Mouse (Mus musculus) left cerebral cortex, postnatal 14 days (tissue): ENCODE measurements at regions not wholly inside any gene's neighbourhood (a gene's known extent, or its start where the extent isn't known, plus 50 kb on each side); places are given as distances from the start of the nearest gene placed in this dataset.

Experiments
- DNase-seq, 2 experiments: peaks; one replicate each; pipeline ENCODE4 v3.0.0; 2021 to 2022; ENCODE audit warnings: low spot score in 2 of 2, mixed read lengths in 1 of 2
- intact Hi-C: fragments of 180-260 bp; cut with DNase I; formaldehyde crosslinking; loops from one replicate; pipeline ENCODE4 v1.15.1; 2025

DNA sequence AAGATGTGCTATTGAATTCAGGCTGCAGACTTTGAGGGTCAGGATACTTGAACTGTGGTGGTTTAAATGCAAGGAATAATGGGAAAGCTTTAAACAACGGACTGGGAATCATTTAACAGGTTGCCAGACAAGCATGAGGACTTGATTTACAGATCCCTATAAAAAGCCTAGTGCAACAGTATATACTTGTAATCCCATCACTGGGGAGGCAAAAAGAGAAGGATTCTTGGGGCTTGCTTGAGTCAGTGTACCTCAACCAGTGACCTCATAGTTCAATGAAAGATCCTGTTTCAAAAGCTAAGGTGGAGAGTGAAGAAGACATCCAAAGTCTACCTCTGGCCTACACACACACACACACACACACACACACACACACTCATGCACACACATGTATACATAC lies 99.8 kb downstream of the Lrrn1 start:
- intact Hi-C loops, result no loop called here
- DNase-seq, result no peak

DNA sequence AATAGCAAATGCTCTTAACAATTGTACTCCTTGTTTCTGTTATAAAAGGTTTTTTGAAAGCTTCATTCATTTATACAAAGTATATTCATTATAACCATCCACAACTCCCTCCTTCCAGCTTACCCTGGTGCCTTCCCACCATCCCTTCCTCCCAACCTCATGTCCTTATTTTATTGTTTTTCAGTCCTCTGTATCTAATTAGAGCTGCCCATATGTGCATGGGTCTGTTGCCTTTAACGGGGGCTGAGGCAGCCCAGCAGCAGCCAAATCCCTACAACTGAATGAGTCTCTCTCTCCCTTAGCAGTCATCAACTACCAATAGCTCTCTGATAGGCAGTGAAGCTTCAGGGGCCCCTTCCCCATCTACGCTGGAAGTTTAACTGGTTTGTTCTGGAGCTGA lies 116.2 kb downstream of the Lrrn1 start:
- DNase-seq, result peak; percentile 2
- intact Hi-C loops, result no loop called here

DNA sequence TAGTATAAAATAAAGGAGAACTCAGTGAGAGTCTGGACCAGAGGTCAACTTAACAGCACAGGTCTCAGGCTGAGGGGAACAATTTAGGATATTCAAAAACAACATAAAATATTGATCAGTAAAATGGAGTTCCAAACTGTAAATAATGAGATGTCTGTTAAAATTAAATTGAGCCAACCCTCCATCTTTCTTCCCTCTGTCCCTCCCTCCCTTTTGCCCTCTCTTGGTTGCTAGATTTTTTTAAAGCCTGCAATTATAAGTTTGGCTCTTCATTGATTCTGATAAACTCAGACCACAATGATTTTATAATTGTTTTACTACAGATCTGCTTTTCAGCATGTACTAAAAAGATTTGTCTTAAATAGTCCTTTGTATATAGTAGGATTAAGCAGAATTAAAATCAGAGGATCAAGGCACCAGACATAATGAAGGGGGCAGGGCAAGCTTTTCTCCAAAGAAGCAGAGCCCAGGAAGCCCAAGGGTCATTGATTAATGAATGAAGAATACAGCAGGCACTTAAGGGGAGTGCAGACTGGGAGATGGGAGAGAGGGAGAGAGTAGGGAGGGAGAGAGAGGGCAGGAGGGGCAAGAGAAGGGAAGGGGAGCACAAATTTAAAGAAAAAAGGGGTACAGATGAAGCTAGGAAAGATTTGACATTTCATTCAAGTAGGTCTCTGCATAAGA lies 124.4 kb downstream of the Lrrn1 start:
- intact Hi-C loops, result no loop called here
- DNase-seq, result no peak

DNA sequence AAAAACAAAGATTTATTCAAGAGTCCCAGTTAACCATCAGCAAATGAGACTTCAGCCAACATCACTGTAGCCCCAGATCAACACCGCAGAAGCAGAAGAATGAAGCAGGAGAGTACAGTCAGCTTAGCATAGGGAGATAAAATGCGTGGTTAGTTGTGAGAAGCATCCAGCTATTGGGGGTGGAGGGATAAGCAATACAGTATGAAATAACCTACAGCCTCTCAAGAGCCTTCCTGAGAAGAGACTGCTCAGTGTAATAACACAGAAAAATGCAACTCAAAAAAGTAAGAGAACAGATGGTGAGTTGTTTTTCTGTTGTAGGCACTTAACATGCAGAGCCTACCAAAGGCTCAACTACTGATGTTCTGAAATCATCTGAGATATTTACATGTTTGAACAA lies 128.2 kb downstream of the Lrrn1 start:
- intact Hi-C loops, result no loop called here
- peak; percentile 3 to 6 for DNase-seq

DNA sequence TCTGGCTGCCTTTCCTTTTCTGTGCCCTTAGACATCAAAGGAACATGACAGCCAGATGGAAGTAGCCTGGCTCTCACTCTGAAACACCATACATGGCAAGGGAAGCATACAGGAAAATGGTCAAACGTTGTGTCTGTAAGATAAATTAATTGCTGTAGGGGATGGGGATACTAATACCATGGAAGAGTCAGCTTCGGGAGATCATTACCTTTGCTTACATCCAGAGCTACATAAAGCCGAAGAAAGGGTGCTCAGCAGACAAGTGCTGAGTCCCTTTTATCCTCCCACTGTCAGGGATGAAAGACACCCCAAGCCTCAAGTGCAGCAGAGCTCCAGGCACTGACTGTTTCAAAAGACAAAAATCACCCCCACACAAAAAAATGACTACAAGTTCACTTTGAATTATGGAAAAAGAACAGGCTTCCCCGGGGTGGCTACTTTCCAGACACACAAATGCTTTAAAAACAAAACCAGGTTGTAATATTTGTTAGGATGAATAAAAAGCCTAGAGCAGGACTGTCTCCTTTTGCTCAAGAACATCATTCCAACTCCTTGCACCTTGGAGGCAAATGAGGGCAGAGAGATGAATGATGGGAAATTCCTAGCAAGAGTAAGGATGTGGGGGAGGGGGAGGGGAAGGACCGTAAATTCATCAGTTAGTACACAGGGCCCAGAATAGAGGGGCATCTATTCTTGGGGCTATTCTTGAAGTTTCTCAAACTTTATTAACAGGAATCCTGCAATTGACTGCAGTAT lies 131.6 kb downstream of the Lrrn1 start:
- intact Hi-C loops, result no loop called here
- DNase-seq, result no peak

DNA sequence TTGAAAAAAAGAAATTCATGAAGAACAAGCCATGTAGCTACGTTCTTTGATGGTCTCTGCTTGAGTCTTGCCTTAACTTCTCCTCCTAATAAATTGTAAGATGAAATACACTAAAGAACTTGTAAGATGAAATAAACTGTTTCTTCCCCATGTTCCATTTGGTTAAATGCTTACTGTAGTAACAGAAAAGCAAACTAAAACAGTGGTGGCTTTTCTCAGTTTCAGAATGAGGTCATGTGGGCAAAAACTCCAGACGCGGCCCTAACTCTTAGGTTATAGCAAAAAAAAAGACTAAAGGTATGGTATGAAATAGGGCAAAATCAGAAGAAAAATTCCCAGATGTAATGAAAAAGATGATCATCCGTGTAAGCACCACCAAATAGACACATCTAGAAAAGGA lies 169.7 kb downstream of the Lrrn1 start:
- intact Hi-C loops, result no loop called here
- DNase-seq, result no peak

DNA sequence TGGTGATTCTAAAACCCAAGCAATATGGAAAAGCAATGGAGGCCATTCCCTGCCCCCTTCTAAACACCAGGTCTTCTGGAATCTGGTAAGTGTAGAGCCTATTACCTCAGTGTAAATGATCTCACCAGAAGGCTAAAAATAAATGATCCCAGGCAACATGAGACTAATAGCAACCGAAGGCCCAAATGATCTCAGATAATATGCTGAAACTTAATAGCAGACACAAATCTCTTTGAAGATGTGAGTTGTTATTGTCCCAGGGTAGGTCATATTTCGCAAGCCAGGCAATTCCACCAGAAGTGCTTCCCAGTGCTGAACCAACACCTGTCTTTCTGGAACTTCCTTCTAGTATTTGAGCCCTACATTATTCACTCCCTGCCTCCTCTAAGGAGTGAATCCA lies 178.6 kb downstream of the Lrrn1 start:
- DNase-seq, result no peak
- intact Hi-C loops, result loop anchor here (10.0 kb wide), 1 partner anchor 893 kb away; no protein-coding TSS in a partner anchor

DNA sequence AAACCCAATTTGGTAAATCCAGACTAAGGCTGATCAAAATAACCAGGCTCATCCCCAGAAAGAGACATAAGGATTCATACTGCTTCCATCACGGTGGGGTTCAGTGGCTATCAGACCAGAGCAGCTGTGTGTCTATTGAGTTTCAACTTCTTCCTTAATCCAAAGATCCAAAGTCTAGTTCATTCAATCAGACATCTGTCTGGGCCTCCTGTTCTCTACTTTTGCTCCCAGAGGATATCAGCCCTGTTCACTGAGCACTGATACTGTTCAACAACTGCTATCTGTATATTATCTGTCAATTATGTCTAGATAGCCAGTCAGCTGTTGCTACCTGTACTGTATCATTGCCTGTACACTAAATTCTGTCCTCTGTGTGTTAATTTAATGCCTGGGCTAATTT lies 179.0 kb downstream of the Lrrn1 start:
- no peak for DNase-seq
- intact Hi-C loops, result loop anchor here (10.0 kb wide), 1 partner anchor 894 kb away; no protein-coding TSS in a partner anchor

DNA sequence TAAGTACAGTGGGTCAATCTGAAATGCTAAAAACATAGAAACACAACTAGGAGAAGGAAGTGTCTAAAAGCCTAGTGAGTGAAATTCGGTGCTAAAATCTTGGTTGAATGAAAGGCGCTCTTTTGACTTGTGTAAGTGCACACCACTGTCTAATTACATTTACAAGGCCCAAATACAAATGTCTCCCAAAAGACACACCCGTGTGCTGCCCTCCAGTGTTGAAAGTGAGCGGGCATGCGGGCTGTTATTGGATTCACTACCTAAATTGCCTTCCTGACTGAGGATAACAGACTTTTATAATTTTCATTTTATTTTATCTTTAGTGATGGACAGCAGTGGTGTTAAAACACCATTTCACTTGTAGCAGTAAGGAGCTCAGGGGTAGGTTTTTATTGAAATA lies 180.8 kb downstream of the Lrrn1 start:
- DNase-seq, result peak; percentile 11 to 21
- intact Hi-C loops, result no loop called here

DNA sequence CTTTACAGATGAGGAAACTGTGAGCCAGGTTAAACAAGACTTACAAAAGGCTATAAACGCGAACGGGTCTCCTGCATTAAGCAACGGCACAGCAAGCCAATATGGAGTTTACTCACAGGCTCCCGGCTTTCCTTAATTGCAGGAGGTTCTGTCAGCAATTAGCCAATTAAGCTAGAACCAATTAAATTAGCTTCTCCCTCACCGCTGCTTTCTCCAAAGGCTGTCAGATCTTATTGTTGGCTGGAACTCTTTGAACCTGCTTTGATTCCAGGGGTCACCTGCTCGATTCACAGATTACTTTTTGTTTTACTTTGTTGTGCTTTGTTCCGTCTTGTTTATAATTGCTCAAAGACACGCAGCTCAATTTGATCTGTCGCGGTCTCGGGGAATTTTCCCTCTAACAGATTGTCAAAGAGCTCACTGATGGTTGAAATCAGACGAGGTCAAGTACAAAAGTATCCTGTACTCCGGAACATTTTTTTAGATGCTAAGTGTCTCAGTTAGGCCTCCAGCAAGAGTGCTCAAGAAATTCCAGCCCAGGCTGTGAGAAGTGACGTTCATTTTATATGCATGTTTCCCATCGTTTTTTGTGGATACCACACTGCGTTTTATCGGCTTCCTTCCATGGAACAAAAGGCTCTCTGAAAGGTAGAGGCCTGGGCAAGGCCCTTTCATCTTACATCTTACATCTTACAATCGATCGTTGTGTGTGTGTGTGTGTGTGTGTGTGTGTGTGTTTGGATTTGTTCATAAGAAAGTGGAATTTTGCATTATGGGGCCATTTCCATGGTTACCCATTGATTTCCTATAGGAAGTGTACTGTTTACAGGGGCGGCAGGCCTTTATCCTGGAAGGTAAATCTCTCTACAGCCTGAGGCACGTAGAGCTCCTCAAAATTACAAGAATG lies 181.9 kb downstream of the Lrrn1 start:
- no peak for DNase-seq
- intact Hi-C loops, result no loop called here

DNA sequence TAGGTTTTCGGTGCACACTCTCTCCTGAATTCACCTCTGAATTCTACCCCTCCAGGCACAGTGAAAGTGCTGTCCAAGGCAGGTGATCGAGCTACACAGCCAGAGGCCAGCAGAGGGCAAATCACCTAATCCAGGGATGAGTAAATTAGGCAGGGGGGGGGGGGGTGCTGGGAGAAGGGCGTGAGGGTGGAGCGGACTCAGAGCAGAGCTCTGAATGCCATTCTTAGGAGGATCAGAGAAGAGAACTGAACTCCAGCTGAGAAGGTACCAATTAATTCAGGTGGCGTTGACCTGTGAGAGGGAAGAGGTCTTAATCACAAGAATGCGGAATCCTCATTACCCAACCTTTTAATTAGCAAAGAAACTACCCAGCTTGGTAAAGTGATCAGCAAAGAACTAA lies 183.5 kb downstream of the Lrrn1 start:
- no peak for DNase-seq
- intact Hi-C loops, result no loop called here

DNA sequence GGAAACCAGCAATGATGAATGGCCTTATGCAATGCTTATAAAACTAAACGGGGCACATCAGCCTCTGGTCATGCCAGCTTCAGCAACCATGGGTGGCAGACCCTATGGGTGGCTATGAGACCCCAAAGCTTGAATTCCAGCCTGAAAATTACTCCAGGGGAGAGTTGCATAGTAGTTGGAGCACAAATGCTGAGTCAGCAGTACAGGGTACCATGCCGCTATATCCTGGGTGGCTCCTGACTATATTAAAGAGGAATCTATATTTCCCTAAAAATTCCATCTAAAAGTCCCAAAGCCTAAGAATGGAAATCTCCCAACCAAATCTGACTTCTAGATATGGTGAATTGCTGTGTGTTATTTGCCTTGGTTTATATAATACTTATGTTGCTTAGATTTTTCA lies 187.6 kb downstream of the Lrrn1 start:
- DNase-seq, result no peak
- intact Hi-C loops, result no loop called here

DNA sequence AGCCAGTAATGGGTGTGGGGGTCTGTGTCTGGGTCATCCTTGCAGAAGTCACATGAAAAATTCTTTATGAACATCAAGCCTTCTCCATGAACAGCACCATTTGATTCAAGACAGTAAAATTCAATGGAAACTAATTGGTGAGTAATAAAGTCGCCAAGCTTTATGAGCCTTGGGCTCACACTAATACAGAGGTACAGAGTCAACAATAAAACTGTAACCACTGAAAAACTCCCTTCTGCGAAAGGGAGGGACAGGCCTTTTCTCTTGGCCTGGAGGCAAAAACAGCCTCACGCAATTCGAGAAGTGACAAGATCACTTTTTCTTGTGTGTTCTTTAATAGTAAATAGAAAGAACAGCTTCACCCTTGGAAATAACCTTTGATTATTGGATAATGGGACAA lies 200.7 kb downstream of the Lrrn1 start:
- no peak for DNase-seq
- intact Hi-C loops, result no loop called here

DNA sequence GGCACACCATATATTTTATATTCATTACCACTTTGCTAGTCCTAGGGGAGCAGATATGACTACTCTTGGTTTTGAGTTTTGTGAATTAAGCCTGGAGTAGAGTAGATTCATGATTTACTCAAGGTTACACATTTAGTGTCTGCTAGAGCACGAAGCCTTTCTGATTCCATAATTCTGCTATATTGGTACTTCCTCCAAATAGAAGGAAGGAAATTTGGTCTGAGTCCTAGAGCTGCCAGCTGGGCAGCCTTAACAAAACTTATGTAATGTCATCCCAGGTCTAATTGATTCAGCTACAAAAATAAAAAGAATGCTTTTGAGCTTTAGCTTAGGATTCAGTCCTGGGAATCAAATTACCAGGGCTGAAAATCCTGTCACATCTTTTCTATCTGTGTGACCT lies 205.2 kb downstream of the Lrrn1 start:
- intact Hi-C loops, result no loop called here
- DNase-seq, result peak in 1 of 2 experiments; percentile 32

DNA sequence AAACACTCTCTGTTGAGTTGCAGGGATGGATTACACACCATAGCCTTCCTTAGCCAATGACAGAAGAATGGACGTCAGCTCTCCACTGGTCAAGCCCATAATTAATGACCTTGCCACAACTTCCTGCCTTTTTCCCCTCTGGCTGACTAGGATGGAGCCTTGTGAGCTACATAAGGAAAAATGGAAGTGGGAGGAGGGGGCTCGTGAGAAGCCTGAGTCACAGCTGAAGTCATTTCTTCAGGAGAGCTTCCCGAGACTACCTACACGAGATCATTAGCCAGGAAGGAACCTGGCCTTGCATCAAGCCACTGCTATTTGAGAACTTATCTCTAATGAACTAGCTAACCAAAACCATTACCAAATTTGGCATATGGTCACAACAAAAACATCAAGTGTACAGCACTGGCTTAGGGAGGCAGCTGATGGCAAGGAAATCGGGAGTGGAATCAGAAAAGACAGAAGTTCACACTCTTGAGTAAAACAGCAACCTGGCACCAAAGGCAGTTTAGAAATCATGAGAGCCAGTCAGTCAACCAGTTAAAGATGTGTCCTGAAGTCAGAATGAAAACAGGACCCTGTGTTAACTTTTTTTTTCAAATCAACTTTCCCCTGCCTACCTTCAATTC lies 219.7 kb downstream of the Lrrn1 start:
- intact Hi-C loops, result no loop called here

DNA sequence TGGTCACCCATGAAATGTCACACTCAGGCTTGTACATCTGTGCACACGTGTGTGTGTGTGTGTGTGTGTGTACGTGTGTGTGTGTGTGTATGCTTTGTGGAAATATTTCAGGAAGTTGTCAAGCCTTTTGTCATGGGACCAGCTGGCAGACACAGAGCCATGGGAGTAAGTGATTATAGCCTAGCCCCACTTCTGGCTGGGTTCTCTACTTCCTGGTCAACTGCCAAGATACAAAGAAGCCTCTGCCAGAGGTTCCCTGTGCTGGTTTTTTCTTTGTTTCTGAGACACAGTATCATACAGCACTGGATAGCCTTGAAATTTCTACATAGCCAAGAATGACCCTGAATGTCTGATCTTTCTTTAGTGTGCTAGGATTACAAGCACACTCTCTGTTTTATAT lies 220.2 kb downstream of the Lrrn1 start:
- intact Hi-C loops, result no loop called here
- peak in 1 of 2 experiments; percentile 22 for DNase-seq

More for the DNA sequence above, 219.7 kb downstream of the Lrrn1 start:
- DNase-seq, result no peak

DNA sequence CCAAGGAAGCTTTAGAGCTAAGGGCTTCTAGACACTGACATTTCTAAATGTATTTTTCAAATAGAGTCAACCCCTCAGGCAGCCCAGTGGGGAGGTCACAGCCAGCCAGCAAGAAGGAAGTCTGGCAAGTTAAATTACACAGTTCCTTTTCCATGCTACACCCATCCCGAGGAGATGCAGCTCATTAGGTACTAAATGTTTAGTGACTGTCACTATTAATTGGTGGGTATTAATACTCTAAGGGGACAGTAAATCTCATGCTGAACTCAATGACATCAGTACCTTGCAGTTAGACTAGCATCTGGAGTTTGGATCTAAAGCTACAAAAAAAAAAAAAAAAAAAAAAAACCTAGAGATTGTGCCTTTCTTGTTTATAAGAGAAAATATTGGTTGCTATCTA lies 222.6 kb downstream of the Lrrn1 start:
- intact Hi-C loops, result no loop called here
- DNase-seq, result no peak

DNA sequence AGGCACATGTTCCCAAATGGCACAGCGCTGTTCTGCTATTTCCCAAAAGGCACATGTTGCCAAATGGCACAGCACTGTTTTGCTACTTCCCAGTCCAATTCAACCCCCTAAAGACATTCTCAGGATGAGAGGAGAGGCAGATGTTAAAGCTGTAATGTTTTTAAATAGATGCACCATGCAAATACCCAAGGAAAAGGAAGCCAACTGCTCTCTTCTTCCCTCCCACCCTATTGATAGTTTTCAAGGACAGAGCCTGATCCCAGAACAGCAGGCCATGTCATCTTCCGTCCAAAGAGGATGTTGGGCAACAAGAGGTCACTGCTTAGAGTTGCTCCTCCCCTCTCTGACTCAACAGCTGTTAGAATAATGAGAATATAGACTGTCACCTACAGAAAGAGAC lies 225.6 kb downstream of the Lrrn1 start:
- no peak for DNase-seq
- intact Hi-C loops, result no loop called here

DNA sequence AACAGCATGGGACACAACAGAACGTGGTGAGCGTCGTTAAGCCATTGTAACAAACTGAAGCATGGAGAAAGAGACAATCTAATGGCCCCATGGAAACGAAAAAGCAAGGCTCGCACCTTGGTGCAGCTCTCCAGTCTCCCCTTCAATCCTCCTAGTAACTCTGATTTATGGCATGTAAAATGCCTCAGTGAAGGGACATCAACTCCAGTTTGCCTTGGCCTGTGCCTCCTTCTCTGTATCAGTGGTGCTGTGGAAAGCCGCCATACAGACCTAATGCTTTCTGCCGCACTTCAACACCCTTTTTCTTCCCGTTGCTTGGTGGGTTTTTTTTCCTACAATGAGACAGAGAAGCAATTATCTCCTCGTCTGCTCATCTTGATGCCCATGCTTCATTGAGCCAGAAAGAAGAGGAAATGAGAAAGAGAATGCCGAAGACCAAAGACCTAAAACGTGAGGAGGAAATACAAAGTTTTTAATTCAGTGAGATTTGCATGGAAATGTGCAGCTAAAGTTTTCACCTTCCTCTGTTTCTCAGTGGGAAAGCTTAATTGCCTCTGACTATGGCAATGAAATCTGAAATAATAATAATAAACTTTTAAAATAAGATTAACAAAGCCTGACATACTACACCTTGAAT lies 241.4 kb downstream of the Lrrn1 start:
- intact Hi-C loops, result no loop called here
- no peak for DNase-seq
